Mouse (Mus musculus): ENCODE data around the gene Plekhm3.

- no peak for TF ChIP-seq CTCF (IDR thresholded peaks at IDR 0.05; ENCODE audit: insufficient read depth, low read length)
- TF ChIP-seq POLR2A (IDR thresholded peaks at IDR 0.05; ENCODE audit: borderline replicate concordance, extremely low read depth, low read depth, low read length), result no peak
Measured at GRCm38 (mm10) chr1:64891332-64891731, 65.3 kb downstream of the Plekhm3 start.

Measured in lung, adult 2 months (tissue).